Mouse (Mus musculus) forebrain, embryonic 10.5 days (tissue): ENCODE results near the gene Fam198a. TPM values are rescaled to one million over a fixed set of nuclear protein-coding genes. Genes with fewer than 3 reads are reported as not detected.

Experiments used
- polyA plus RNA-seq: library from polyadenylated mRNA; unstranded; fragments of >200 nt; fragmentation: Nextera tagmentation; extraction: Ambion mirVana; gene quantifications from 2 replicates; pipeline ENCODE4 v1.2.1, GENCODE M21; 2016

Gene Fam198a
- polyA plus RNA-seq, 1 experiment from 2014 or later, result 0.58 TPM

Other genes starting within 250 kb of the Fam198a start
- gene Sec22c, start 245.5 kb upstream of the Fam198a start, polyA plus RNA-seq, result 15.3 and 18.6 TPM in 2 replicates
- 85.3 and 87.5 TPM in 2 replicates for gene Ss18l2, start 240.7 kb upstream of the Fam198a start, polyA plus RNA-seq
- 52.9 and 60.5 TPM in 2 replicates for gene Nktr, start 231.8 kb upstream of the Fam198a start, polyA plus RNA-seq
- gene Zfp651, start 191.7 kb upstream of the Fam198a start, polyA plus RNA-seq, result 4.1 and 4.8 TPM in 2 replicates
- gene Klhl40, start 173.4 kb upstream of the Fam198a start, polyA plus RNA-seq, result 0.12 TPM in 1 of 2 replicates, not detected in the other
- not detected in 2 replicates for gene Hhatl, start 158.5 kb upstream of the Fam198a start, polyA plus RNA-seq
- gene Ccdc13, start 111.5 kb upstream of the Fam198a start, polyA plus RNA-seq, result 2.6 and 2.7 TPM in 2 replicates
- gene Higd1a, start 92.6 kb upstream of the Fam198a start, polyA plus RNA-seq, result 229 and 238 TPM in 2 replicates
- 0.42 and 0.50 TPM in 2 replicates for gene Ackr2, start 52.6 kb upstream of the Fam198a start, polyA plus RNA-seq
- gene Cyp8b1, start 34.7 kb upstream of the Fam198a start, polyA plus RNA-seq, result not detected in 2 replicates
- gene Pomgnt2, start 46.1 kb downstream of the Fam198a start, polyA plus RNA-seq, result 12.5 and 13.6 TPM in 2 replicates
- gene Snrk, start 166.3 kb downstream of the Fam198a start, polyA plus RNA-seq, result 31.8 and 35.4 TPM in 2 replicates